Mouse (Mus musculus): Measurements from ENCODE around the gene Gm20431.
"Not testable (repeated sequence)": the region's sequence is repeated elsewhere in the genome, so short reads cannot be mapped to it uniquely, and the experiment has no call there.

The Gm20431 gene

GRCm38 (mm10) chr2:167659177-167659846 is 2.0 kb downstream of the Gm20431 start:
- no peak for DNase-seq

GRCm38 (mm10) chr2:167658712-167659111 is 2.6 kb downstream of the Gm20431 start:
- no peak for DNase-seq

- no peak for DNase-seq
Measured at GRCm38 (mm10) chr2:167657973-167658372, 3.3 kb downstream of the Gm20431 start.

GRCm38 (mm10) chr2:167656629-167657478 is 4.4 kb downstream of the Gm20431 start:
- no peak for DNase-seq

- DNase-seq, result no peak
Measured at GRCm38 (mm10) chr2:167654911-167655600, 6.2 kb downstream of the Gm20431 start.

- no peak for DNase-seq
Measured at GRCm38 (mm10) chr2:167652694-167653093, 8.6 kb downstream of the Gm20431 start.

- DNase-seq, result peak; percentile 28
Measured at GRCm38 (mm10) chr2:167651622-167652021, 9.7 kb downstream of the Gm20431 start.

- no peak for DNase-seq
Measured at GRCm38 (mm10) chr2:167649290-167650032, 11.8 kb downstream of the Gm20431 start.

GRCm38 (mm10) chr2:167646411-167646810 is 14.9 kb downstream of the Gm20431 start:
- DNase-seq, result no peak

- not testable (repeated sequence) for DNase-seq
Measured at GRCm38 (mm10) chr2:167643356-167644052, 17.8 kb downstream of the Gm20431 start.

GRCm38 (mm10) chr2:167642164-167642563 is 19.1 kb downstream of the Gm20431 start:
- no peak for DNase-seq

GRCm38 (mm10) chr2:167641337-167641736 is 20.0 kb downstream of the Gm20431 start:
- DNase-seq, result no peak

- no peak for DNase-seq
Measured at GRCm38 (mm10) chr2:167640279-167640678, 21.0 kb downstream of the Gm20431 start.

GRCm38 (mm10) chr2:167634865-167635512 is 26.3 kb downstream of the Gm20431 start:
- DNase-seq, result peak; percentile 56

- DNase-seq, result peak; percentile 97
Measured at GRCm38 (mm10) chr2:167634338-167634770, 26.9 kb downstream of the Gm20431 start.

GRCm38 (mm10) chr2:167633537-167633872 is 27.8 kb downstream of the Gm20431 start:
- DNase-seq, result peak; percentile 66

GRCm38 (mm10) chr2:167632731-167633536 is 28.4 kb downstream of the Gm20431 start:
- DNase-seq, result peak; percentile 60

- peak; percentile 99 for DNase-seq
Measured at GRCm38 (mm10) chr2:167631591-167632448, 29.5 kb downstream of the Gm20431 start, which contains the start of gene Ube2v1. Ube2v1 (minus strand) TSS chr2:167632095.

GRCm38 (mm10) chr2:167631181-167631590 is 30.1 kb downstream of the Gm20431 start:
- peak; percentile 72 for DNase-seq

- peak; percentile 54 for DNase-seq
Measured at GRCm38 (mm10) chr2:167630421-167630820, 30.9 kb downstream of the Gm20431 start.

Measured in cerebellum, adult 11-12 months (tissue).